Mouse (Mus musculus) mesoderm, embryonic 11.5 days (tissue): ENCODE data around the gene Nags.

Experiments
- DNase-seq: peaks from one replicate; pipeline ENCODE4 v3.0.0-alpha.2; 2012; ENCODE audit warnings: low read depth, low spot score

Gene Nags

GRCm38 (mm10) chr11:102145471-102146001 lies at the start of gene Nags:
TSS of gene Nags (plus strand) at chr11:102145513.
- no peak for DNase-seq

- no peak for DNase-seq
These were observed 49.6 kb upstream of the Nags start for GRCm38 (mm10) chr11:102095676-102096075.

- DNase-seq: no peak
These were observed 48.9 kb upstream of the Nags start for GRCm38 (mm10) chr11:102096446-102096845.

GRCm38 (mm10) chr11:102096887-102097391 lies 48.4 kb upstream of the Nags start:
- DNase-seq: peak; percentile 95

GRCm38 (mm10) chr11:102101219-102101618 lies 44.1 kb upstream of the Nags start, which contains the start of gene Ppy:
TSS of gene Ppy (minus strand) at chr11:102101319.
- DNase-seq: no peak

- peak; percentile 88 for DNase-seq
These were observed 42.6 kb upstream of the Nags start for GRCm38 (mm10) chr11:102102485-102103258.

- no peak for DNase-seq
These were observed 38.4 kb upstream of the Nags start for GRCm38 (mm10) chr11:102106911-102107310.

- DNase-seq: no peak
These were observed 37.6 kb upstream of the Nags start, which contains the start of gene Pyy for GRCm38 (mm10) chr11:102107732-102108131. TSS of gene Pyy (minus strand) at chr11:102107832.

- DNase-seq: no peak
These were observed 33.7 kb upstream of the Nags start for GRCm38 (mm10) chr11:102111576-102111975.

- DNase-seq: no peak
These were observed 29.1 kb upstream of the Nags start for GRCm38 (mm10) chr11:102116241-102116640.

GRCm38 (mm10) chr11:102117386-102117785 lies 27.9 kb upstream of the Nags start:
- DNase-seq: no peak

- no peak for DNase-seq
These were observed 10.8 kb upstream of the Nags start for GRCm38 (mm10) chr11:102134516-102134915.

GRCm38 (mm10) chr11:102137625-102138446 lies 7.5 kb upstream of the Nags start:
- no peak for DNase-seq

GRCm38 (mm10) chr11:102138447-102138740 lies 6.9 kb upstream of the Nags start:
- peak; percentile 82 for DNase-seq

- peak; percentile 75 for DNase-seq
These were observed 4.8 kb upstream of the Nags start for GRCm38 (mm10) chr11:102140508-102140907.

GRCm38 (mm10) chr11:102142355-102142754 lies 3.0 kb upstream of the Nags start:
- no peak for DNase-seq

- no peak for DNase-seq
These were observed 299 bp upstream of the Nags start for GRCm38 (mm10) chr11:102144957-102145470.

GRCm38 (mm10) chr11:102146005-102146404 lies 692 bp downstream of the Nags start:
- no peak for DNase-seq

- no peak for DNase-seq
These were observed 1.2 kb downstream of the Nags start for GRCm38 (mm10) chr11:102146531-102146930.

- DNase-seq: no peak
These were observed 2.1 kb downstream of the Nags start for GRCm38 (mm10) chr11:102147213-102147989.
